Mouse (Mus musculus) hindbrain, embryonic 13.5 days (tissue): ENCODE data around the gene Elovl2. TPM values are rescaled to one million over a fixed set of nuclear protein-coding genes. Genes with fewer than 3 reads are reported as not detected.
"Not testable (repeated sequence)": the region's sequence is repeated elsewhere in the genome, so short reads cannot be mapped to it uniquely, and the experiment has no call there.

Experiments used
- ATAC-seq: fragments of 200-750 bp; cut with Nextera tagmentation; 2 replicates; pipeline ENCODE4 v1.8.0; 2017; ENCODE audit warnings: moderate TSS enrichment; ENCODE audit not compliant: low FRiP score
- H3K27ac ChIP-seq: fragments of 300-500 bp; sonication (generic); 2 replicates; pipeline ENCODE4 v1.5.1; 2015; ENCODE audit warnings: inconsistent platforms, mild to moderate bottlenecking, moderate library complexity
- H3K27me3 ChIP-seq: fragments of 300-500 bp; sonication (generic); 2 replicates; pipeline ENCODE4 v1.6.1; 2015; ENCODE audit warnings: mild to moderate bottlenecking, inconsistent platforms
- H3K36me3 ChIP-seq: fragments of 300-500 bp; sonication (generic); 2 replicates; pipeline ENCODE4 v1.6.1; 2015; ENCODE audit warnings: mild to moderate bottlenecking, inconsistent platforms
- H3K4me1 ChIP-seq: fragments of 300-500 bp; sonication (generic); replicated peaks from 2 replicates; pipeline ENCODE4 v1.6.1; 2015; ENCODE audit warnings: inconsistent platforms
- H3K4me2 ChIP-seq: fragments of 300-500 bp; sonication (generic); 2 replicates; pipeline ENCODE4 v1.6.1; 2015; ENCODE audit warnings: inconsistent platforms, mild to moderate bottlenecking, moderate library complexity
- H3K4me3 ChIP-seq: fragments of 300-500 bp; sonication (generic); 2 replicates; pipeline ENCODE4 v1.5.1; 2015; ENCODE audit warnings: mild to moderate bottlenecking, inconsistent platforms
- H3K9ac ChIP-seq: fragments of 300-500 bp; sonication (generic); 2 replicates; pipeline ENCODE4 v1.6.1; 2015; ENCODE audit warnings: mild to moderate bottlenecking, inconsistent platforms
- H3K9me3 ChIP-seq: fragments of 300-500 bp; sonication (generic); 2 replicates; pipeline ENCODE4 v1.6.1; 2016; ENCODE audit warnings: inconsistent platforms
- WGBS: fragments of 180-500 bp; shearing (Covaris S2); methylation state at CpG from one replicate; pipeline ENCODE4 v1.1.7; 2015; 5-methylcytosine and 5-hydroxymethylcytosine counted together
- polyA plus RNA-seq: library from polyadenylated mRNA; unstranded; fragments of >200 nt; fragmentation: Nextera tagmentation; extraction: Ambion mirVana; gene quantifications from 2 replicates; pipeline ENCODE4 v1.2.1, GENCODE M21; 2015

Gene Elovl2
- 40.8 and 43.1 TPM in 2 replicates for polyA plus RNA-seq

GRCm38 (mm10) chr13:41220304-41220834, at the start of gene Elovl2:
Elovl2 (minus strand) TSS chr13:41220405.
- H3K27me3 ChIP-seq = no peaks in the 10 kb centered on the region
- peaks cover 19% of the 10 kb centered on the region for H3K4me1 ChIP-seq
- peak within 1 kb of the TSS; percentile 83 for H3K9ac ChIP-seq
- peak within 1 kb of the TSS; percentile 74 for H3K27ac ChIP-seq
- H3K36me3 ChIP-seq = 0 out of 2 replicates have a peak, but pooled peaks cover 3% of the 10 kb centered on the region
- 2% methylated on average over 49 of the region's 77 CpGs for WGBS
- H3K4me2 ChIP-seq = peak within 1 kb of the TSS; percentile 53
- peak within 1 kb of the TSS; percentile 60 for H3K4me3 ChIP-seq
- peaks cover 24% of the 10 kb centered on the region; the same call in 1 of the 2 replicates for H3K9me3 ChIP-seq
- ATAC-seq = peak; percentile 96

GRCm38 (mm10) chr13:41267827-41268408, 47.7 kb upstream of the Elovl2 start:
- H3K27me3 ChIP-seq = no peaks in the 10 kb centered on the region
- H3K4me2 ChIP-seq = peak overlapping the region; percentile 27; the same call in 1 of the 2 replicates
- H3K4me3 ChIP-seq = no peak overlapping the region
- peaks cover 6% of the 10 kb centered on the region; the same call in 1 of the 2 replicates for H3K4me1 ChIP-seq
- no peaks in the 10 kb centered on the region for H3K9me3 ChIP-seq
- H3K9ac ChIP-seq = 0 out of 2 replicates have a peak overlapping the region, but pooled peaks have one; percentile 3
- no peak overlapping the region for H3K27ac ChIP-seq
- H3K36me3 ChIP-seq = 0 out of 2 replicates have a peak, but pooled peaks cover 3% of the 10 kb centered on the region
- WGBS = 17% methylated on average over 7 of the region's 7 CpGs
- ATAC-seq = 0 out of 2 replicates have a peak, but pooled peaks have one; percentile 39

- no peak for ATAC-seq
- Histone ChIP-seq H3K9me3 (no peaks in the 10 kb centered on the region), H3K27ac (no peak overlapping the region), H3K36me3 (no peaks in the 10 kb centered on the region), H3K27me3 (no peaks in the 10 kb centered on the region), H3K9ac (no peak overlapping the region), H3K4me1 (peaks cover 6% of the 10 kb centered on the region; the same call in 1 of the 2 replicates), H3K4me3 (no peak overlapping the region), H3K4me2 (no peak overlapping the region)
- WGBS = 90% methylated on average over 5 of the region's 5 CpGs
Observed at GRCm38 (mm10) chr13:41263304-41264006, 43.2 kb upstream of the Elovl2 start.

GRCm38 (mm10) chr13:41261617-41262016, 41.4 kb upstream of the Elovl2 start:
- H3K4me2 ChIP-seq, ATAC-seq, H3K36me3 ChIP-seq, H3K9me3 ChIP-seq, H3K4me1 ChIP-seq, H3K4me3 ChIP-seq, H3K27ac ChIP-seq, H3K27me3 ChIP-seq, H3K9ac ChIP-seq: not testable (repeated sequence)
- 96% methylated on average over 8 of the region's 8 CpGs for WGBS

GRCm38 (mm10) chr13:41257851-41258250, 37.6 kb upstream of the Elovl2 start:
- Histone ChIP-seq H3K4me3 (no peak overlapping the region), H3K9ac (no peak overlapping the region), H3K9me3 (no peaks in the 10 kb centered on the region), H3K4me2 (no peak overlapping the region), H3K4me1 (no peaks in the 10 kb centered on the region), H3K27me3 (no peaks in the 10 kb centered on the region), H3K36me3 (no peaks in the 10 kb centered on the region), H3K27ac (no peak overlapping the region)
- 93% methylated on average over 4 of the region's 4 CpGs for WGBS
- no peak for ATAC-seq

- no peaks in the 10 kb centered on the region for H3K9me3 ChIP-seq
- no peak overlapping the region for H3K9ac ChIP-seq
- no peak overlapping the region for H3K4me2 ChIP-seq
- no peaks in the 10 kb centered on the region for H3K36me3 ChIP-seq
- H3K4me1 ChIP-seq = peaks cover 4% of the 10 kb centered on the region; the same call in 1 of the 2 replicates
- ATAC-seq = no peak
- 96% methylated on average over 3 of the region's 3 CpGs for WGBS
- no peak overlapping the region for H3K4me3 ChIP-seq
- H3K27ac ChIP-seq = no peak overlapping the region
- no peaks in the 10 kb centered on the region for H3K27me3 ChIP-seq
Observed at GRCm38 (mm10) chr13:41256962-41257361, 36.8 kb upstream of the Elovl2 start.

- Histone ChIP-seq H3K36me3 (no peaks in the 10 kb centered on the region), H3K4me3 (no peak overlapping the region), H3K4me2 (no peak overlapping the region), H3K4me1 (peaks cover 12% of the 10 kb centered on the region), H3K27ac (no peak overlapping the region), H3K9me3 (no peaks in the 10 kb centered on the region), H3K9ac (no peak overlapping the region), H3K27me3 (no peaks in the 10 kb centered on the region)
- no peak for ATAC-seq
- WGBS = 91% methylated on average over 5 of the region's 5 CpGs
Observed at GRCm38 (mm10) chr13:41256126-41256525, 35.9 kb upstream of the Elovl2 start.

- Histone ChIP-seq H3K36me3 (no peaks in the 10 kb centered on the region), H3K4me1 (peaks cover 22% of the 10 kb centered on the region), H3K4me3 (no peak overlapping the region), H3K27ac (no peak overlapping the region), H3K4me2 (no peak overlapping the region), H3K9me3 (no peaks in the 10 kb centered on the region), H3K9ac (no peak overlapping the region), H3K27me3 (0 out of 2 replicates have a peak, but pooled peaks cover 4% of the 10 kb centered on the region)
- 89% methylated on average over 7 of the region's 7 CpGs for WGBS
- no peak for ATAC-seq
Observed at GRCm38 (mm10) chr13:41252736-41253135, 32.5 kb upstream of the Elovl2 start.

- 91% methylated on average over 6 of the region's 6 CpGs for WGBS
- Histone ChIP-seq H3K27ac (no peak overlapping the region), H3K4me2 (no peak overlapping the region), H3K27me3 (0 out of 2 replicates have a peak, but pooled peaks cover 4% of the 10 kb centered on the region), H3K4me1 (peaks cover 22% of the 10 kb centered on the region), H3K36me3 (no peaks in the 10 kb centered on the region), H3K4me3 (no peak overlapping the region), H3K9ac (0 out of 2 replicates have a peak overlapping the region, but pooled peaks have one; percentile 46), H3K9me3 (no peaks in the 10 kb centered on the region)
- ATAC-seq = no peak
Observed at GRCm38 (mm10) chr13:41252141-41252540, 31.9 kb upstream of the Elovl2 start.

- 92% methylated on average over 5 of the region's 5 CpGs for WGBS
Observed at GRCm38 (mm10) chr13:41251667-41252066, 31.5 kb upstream of the Elovl2 start.

GRCm38 (mm10) chr13:41251232-41251631, 31.0 kb upstream of the Elovl2 start:
- WGBS = 93% methylated on average over 5 of the region's 5 CpGs
- ATAC-seq, H3K27me3 ChIP-seq, H3K4me3 ChIP-seq, H3K9me3 ChIP-seq, H3K27ac ChIP-seq, H3K9ac ChIP-seq, H3K36me3 ChIP-seq: not testable (repeated sequence)
- Histone ChIP-seq H3K4me1 (peaks cover 22% of the 10 kb centered on the region), H3K4me2 (peak overlapping the region; percentile 73)

More at GRCm38 (mm10) chr13:41251667-41252066, 31.5 kb upstream of the Elovl2 start:
- Histone ChIP-seq H3K4me2 (no peak overlapping the region), H3K27me3 (0 out of 2 replicates have a peak, but pooled peaks cover 4% of the 10 kb centered on the region), H3K36me3 (no peaks in the 10 kb centered on the region), H3K27ac (no peak overlapping the region), H3K4me3 (no peak overlapping the region), H3K9ac (no peak overlapping the region), H3K4me1 (peaks cover 22% of the 10 kb centered on the region), H3K9me3 (no peaks in the 10 kb centered on the region)
- no peak for ATAC-seq

- WGBS = 3% methylated on average over 27 of the region's 27 CpGs
- no peaks in the 10 kb centered on the region for H3K9me3 ChIP-seq
- no peak; the same call in 1 of the 2 replicates for ATAC-seq
Observed at GRCm38 (mm10) chr13:41250318-41250981, 30.2 kb upstream of the Elovl2 start.

More at GRCm38 (mm10) chr13:41250318-41250981, 30.2 kb upstream of the Elovl2 start:
- peak overlapping the region; percentile 93 for H3K27ac ChIP-seq
- peak overlapping the region; percentile 87 for H3K9ac ChIP-seq
- 0 out of 2 replicates have a peak, but pooled peaks cover 4% of the 10 kb centered on the region for H3K27me3 ChIP-seq
- H3K4me1 ChIP-seq = peaks cover 22% of the 10 kb centered on the region
- no peaks in the 10 kb centered on the region for H3K36me3 ChIP-seq
- H3K4me3 ChIP-seq = peak overlapping the region; percentile 76
- H3K4me2 ChIP-seq = peak overlapping the region; percentile 73
